Mouse (Mus musculus) midbrain, embryonic 11.5 days (tissue): Measurements from ENCODE around the gene Snx1. TPM values are rescaled to one million over a fixed set of nuclear protein-coding genes. Genes with fewer than 3 reads are reported as not detected.
A peak's percentile ranks its signal among the peaks of the same experiment; 100 is the strongest.

Experiments
- ATAC-seq: fragments of 200-750 bp; cut with Nextera tagmentation; 2 replicates; pipeline ENCODE4 v1.8.0; 2017; ENCODE audit warnings: moderate TSS enrichment, moderate library complexity; ENCODE audit not compliant: low FRiP score
- DNase-seq: peaks from one replicate; pipeline ENCODE4 v3.0.0; 2015; ENCODE audit warnings: low spot score; ENCODE audit errors: missing footprints
- H3K27ac ChIP-seq: fragments of 300-500 bp; sonication (generic); 2 replicates; pipeline ENCODE4 v1.5.1; 2014; ENCODE audit warnings: low read depth, low read length
- H3K27me3 ChIP-seq: fragments of 300-500 bp; sonication (generic); 2 replicates; pipeline ENCODE4 v1.6.1; 2014; ENCODE audit warnings: mild to moderate bottlenecking, low read length, moderate library complexity, mixed read lengths; ENCODE audit not compliant: control insufficient read depth, insufficient read depth
- H3K36me3 ChIP-seq: fragments of 300-500 bp; sonication (generic); 2 replicates; pipeline ENCODE4 v1.6.1; 2014; ENCODE audit warnings: mild to moderate bottlenecking, low read length, moderate library complexity, mixed read lengths; ENCODE audit not compliant: control insufficient read depth, insufficient read depth
- H3K4me1 ChIP-seq: fragments of 300-500 bp; sonication (generic); 2 replicates; pipeline ENCODE4 v1.6.1; 2014; ENCODE audit warnings: low read length; ENCODE audit not compliant: control insufficient read depth, insufficient read depth
- H3K4me2 ChIP-seq: fragments of 300-500 bp; sonication (generic); 2 replicates; pipeline ENCODE4 v1.6.1; 2014; ENCODE audit warnings: mild to moderate bottlenecking, moderate library complexity
- H3K4me3 ChIP-seq: fragments of 300-500 bp; sonication (generic); 2 replicates; pipeline ENCODE4 v1.5.1; 2014; ENCODE audit warnings: low read depth, low read length
- H3K9ac ChIP-seq: fragments of 300-500 bp; sonication (generic); 2 replicates; pipeline ENCODE4 v1.6.1; 2014; ENCODE audit warnings: low read length
- H3K9me3 ChIP-seq: fragments of 300-500 bp; sonication (generic); 2 replicates; pipeline ENCODE4 v1.6.1; 2016; ENCODE audit warnings: low read length; ENCODE audit not compliant: control insufficient read depth
- WGBS: fragments of 180-500 bp; shearing (Covaris S2); extraction: QIAGEN DNeasy Blood & Tissue Kit; methylation state at CpG from one replicate; pipeline ENCODE4 v1.1.7; 2014; 5-methylcytosine and 5-hydroxymethylcytosine counted together
- polyA plus RNA-seq: library from polyadenylated mRNA; unstranded; fragments of >200 nt; fragmentation: Nextera tagmentation; extraction: Ambion mirVana; gene quantifications from 2 replicates; pipeline ENCODE4 v1.2.1, GENCODE M21; 2014

The Snx1 gene
- polyA plus RNA-seq, 1 experiment from 2014 or later = 147 TPM

DNA sequence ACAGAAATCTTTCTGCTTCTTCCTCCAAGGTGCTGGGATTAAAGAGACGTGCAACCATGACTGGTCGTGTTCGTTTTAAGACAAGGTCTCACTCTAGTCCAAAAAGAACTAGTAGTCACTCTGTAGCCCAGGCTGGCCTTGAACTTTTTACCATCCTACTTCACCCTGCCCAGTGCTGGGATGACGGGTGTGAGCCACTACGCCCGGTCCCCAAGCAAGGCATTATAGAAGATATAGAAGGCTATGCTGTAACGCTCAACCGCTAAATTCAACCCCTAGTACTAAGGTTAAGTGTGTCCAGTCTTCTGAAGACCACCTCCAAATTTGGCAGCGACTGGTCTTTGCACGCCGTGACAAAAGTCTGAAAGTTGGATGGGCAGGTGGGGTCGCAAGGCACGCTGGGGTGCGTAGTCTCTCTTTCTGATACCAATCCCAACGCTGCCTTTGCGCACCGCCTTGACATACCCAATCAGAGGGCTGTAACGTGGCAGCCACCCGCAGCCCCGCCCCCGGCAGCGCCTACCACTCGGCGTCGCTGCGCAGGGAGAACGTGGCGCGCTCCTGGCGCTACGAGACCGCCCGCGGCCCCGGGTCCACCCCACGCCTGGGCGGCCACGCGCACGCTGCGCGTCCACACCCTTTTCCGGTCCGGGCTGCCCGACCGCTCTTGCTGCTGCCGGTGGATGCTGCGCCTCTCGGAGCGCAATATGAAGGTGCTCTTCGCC lies 66.6 kb downstream of the Snx1 start, which contains the start of gene Ppib:
TSS of gene Ppib (plus strand) at position 640 of the 725 bp plus-strand sequence.
- peaks cover 10% of the 10 kb centered on the region for H3K4me1 ChIP-seq
- ATAC-seq = peak; percentile 98

DNA sequence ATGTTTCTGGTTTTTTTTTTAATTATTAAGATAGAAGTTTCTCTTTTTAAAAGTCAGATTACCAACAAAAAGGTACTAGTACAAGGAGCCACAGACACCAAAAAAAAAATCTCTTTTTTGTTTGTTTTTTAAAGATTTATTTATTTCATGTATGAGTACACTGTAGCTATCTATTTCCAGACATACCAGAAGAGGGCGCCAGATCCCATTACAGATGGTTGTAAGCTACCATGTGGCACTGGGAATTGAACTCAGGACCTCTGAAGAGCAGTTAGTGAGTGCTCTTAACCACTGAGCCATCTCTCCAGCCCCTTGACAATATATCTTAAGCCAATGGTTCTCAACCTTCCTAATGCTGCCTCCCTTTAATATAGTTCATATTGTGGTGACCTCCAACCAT lies 72.8 kb downstream of the Snx1 start:
- no peak for DNase-seq
- Histone ChIP-seq H3K4me1 (no peaks in the 10 kb centered on the region), H3K9me3 (no peaks in the 10 kb centered on the region; the same call in 1 of the 2 replicates), H3K27ac (no peak overlapping the region), H3K9ac (no peak overlapping the region), H3K4me2 (no peak overlapping the region), H3K36me3 (no peaks in the 10 kb centered on the region), H3K4me3 (no peak overlapping the region), H3K27me3 (no peaks in the 10 kb centered on the region)
- WGBS = 37% methylated on average over 1 of the region's 1 CpGs
- ATAC-seq = no peak

More for the DNA sequence above, 66.6 kb downstream of the Snx1 start, which contains the start of gene Ppib:
- H3K4me3 ChIP-seq = peak within 1 kb of the TSS; percentile 86
- peak within 1 kb of the TSS; percentile 63; the same call in 1 of the 2 replicates for H3K27ac ChIP-seq
- H3K9ac ChIP-seq = peak within 1 kb of the TSS; percentile 94
- no peaks in the 10 kb centered on the region for H3K27me3 ChIP-seq
- H3K9me3 ChIP-seq = no peaks in the 10 kb centered on the region
- peak; percentile 100 for DNase-seq
- H3K36me3 ChIP-seq = peaks cover 20% of the 10 kb centered on the region
- H3K4me2 ChIP-seq = peak within 1 kb of the TSS; percentile 63
- WGBS = under 1% methylated on average over 51 of the region's 51 CpGs

DNA sequence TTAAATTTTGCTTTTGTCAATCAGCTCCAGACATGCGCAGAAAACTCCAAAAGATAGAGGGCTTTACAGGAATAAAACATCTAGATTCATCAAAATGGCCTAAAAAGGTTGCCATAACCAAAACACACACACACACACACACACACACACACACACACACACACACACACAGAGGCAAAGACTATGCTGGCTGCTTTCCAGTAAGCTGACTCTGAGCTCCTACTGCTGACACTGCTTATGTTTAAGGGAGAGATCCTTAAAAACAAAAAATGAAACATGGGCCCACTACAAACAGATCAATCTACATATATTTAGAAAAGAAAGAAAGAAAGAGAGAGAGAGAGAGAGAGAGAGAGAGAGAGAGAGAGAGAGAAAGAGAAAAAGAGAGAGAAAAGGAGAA lies 73.7 kb downstream of the Snx1 start:
- Histone ChIP-seq H3K36me3 (no peaks in the 10 kb centered on the region), H3K27ac (no peak overlapping the region), H3K9me3 (no peaks in the 10 kb centered on the region; the same call in 1 of the 2 replicates), H3K4me3 (no peak overlapping the region), H3K27me3 (no peaks in the 10 kb centered on the region), H3K4me2 (no peak overlapping the region), H3K4me1 (no peaks in the 10 kb centered on the region), H3K9ac (no peak overlapping the region)
- no peak for DNase-seq
- 86% methylated on average over 1 of the region's 1 CpGs for WGBS
- ATAC-seq = no peak

DNA sequence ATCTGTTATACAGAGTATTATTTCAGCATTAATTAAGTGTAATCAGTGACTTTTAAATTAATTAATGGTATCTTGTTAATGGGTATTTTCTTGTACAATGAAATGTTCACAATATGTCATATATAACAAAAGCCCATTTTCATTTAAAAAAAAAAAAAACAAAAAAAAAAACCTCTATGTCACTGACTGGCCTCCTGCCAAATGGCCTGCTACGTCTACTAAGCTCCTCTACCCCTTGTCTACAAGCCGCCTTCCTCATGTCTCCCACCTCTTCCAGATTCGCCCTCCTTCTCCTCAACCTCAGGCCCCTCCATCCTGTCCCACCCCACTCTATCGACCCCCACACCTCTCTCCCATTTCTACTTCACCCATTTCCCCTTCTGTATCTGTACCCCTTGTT lies 74.9 kb downstream of the Snx1 start:
- H3K4me2 ChIP-seq = no peak overlapping the region
- no peaks in the 10 kb centered on the region; the same call in 1 of the 2 replicates for H3K9me3 ChIP-seq
- no peak for DNase-seq
- H3K27ac ChIP-seq = no peak overlapping the region
- no peaks in the 10 kb centered on the region for H3K36me3 ChIP-seq
- no peaks in the 10 kb centered on the region for H3K27me3 ChIP-seq
- no peak overlapping the region for H3K9ac ChIP-seq
- H3K4me3 ChIP-seq = no peak overlapping the region
- ATAC-seq = no peak
- 82% methylated on average over 4 of the region's 4 CpGs for WGBS
- no peaks in the 10 kb centered on the region for H3K4me1 ChIP-seq

DNA sequence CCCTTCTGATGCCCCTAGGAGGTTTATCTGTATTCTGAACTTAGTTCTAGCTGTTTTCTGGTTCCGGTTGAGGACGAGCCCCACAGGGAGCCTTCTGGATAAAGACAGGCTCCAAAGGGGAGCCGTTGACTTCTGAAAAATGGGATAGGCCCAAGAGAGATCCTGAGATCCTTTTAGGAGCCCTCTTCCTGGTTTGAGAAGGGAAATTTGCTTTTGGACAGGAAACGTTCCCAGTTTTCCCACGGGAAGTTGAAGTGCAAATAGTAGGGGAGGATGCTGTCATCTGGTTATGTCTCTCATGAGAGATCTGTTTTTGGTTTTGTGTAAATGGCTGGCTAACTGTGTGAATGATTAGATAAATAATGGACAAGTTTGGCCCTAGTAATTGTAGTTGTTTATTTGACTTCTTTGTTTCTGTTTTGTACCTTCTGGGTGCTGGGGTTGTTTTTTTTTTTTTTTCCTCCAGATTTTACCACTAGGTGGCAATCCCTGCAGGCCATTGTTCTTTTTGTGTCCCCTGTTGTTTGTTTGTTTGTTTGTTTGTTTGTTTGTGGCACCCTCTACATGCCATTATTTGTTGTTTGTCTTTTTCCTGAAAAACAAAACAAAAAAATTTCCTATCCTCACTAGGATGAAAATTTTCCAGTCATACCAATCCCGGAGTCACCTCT lies 76.3 kb downstream of the Snx1 start:
- 66% methylated on average over 6 of the region's 6 CpGs for WGBS
- DNase-seq = no peak

DNA sequence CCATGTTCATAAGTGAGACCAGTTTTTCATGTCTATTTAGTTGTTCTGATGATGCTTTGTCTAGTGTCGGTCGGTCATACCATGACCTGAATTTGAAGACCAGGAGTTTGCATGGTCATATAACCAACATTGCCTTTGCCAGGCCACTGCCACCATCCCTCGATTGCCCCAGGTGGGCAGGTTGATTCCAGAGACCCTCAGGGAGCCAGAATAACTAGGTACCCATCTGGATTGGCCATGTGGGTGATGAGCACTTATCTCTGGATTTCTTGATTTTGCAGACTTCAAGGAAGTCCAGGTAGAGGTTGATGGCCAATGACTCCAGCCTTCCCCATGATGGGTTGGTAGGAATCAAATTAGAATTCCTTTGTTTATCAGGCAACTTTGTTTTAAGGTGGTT lies 83.1 kb downstream of the Snx1 start:
- DNase-seq = no peak
- 94% methylated on average over 3 of the region's 3 CpGs for WGBS
- Histone ChIP-seq H3K4me3 (no peak overlapping the region), H3K27me3 (no peaks in the 10 kb centered on the region), H3K27ac (no peak overlapping the region), H3K9me3 (no peaks in the 10 kb centered on the region), H3K9ac (no peak overlapping the region), H3K4me1 (no peaks in the 10 kb centered on the region), H3K4me2 (no peak overlapping the region), H3K36me3 (no peaks in the 10 kb centered on the region)
- ATAC-seq = no peak

More for the DNA sequence above, 76.3 kb downstream of the Snx1 start:
- Histone ChIP-seq H3K4me3 (no peak overlapping the region), H3K9ac (no peak overlapping the region), H3K4me2 (no peak overlapping the region), H3K4me1 (no peaks in the 10 kb centered on the region), H3K27ac (no peak overlapping the region), H3K36me3 (no peaks in the 10 kb centered on the region), H3K9me3 (no peaks in the 10 kb centered on the region; the same call in 1 of the 2 replicates), H3K27me3 (no peaks in the 10 kb centered on the region)
- ATAC-seq = no peak

DNA sequence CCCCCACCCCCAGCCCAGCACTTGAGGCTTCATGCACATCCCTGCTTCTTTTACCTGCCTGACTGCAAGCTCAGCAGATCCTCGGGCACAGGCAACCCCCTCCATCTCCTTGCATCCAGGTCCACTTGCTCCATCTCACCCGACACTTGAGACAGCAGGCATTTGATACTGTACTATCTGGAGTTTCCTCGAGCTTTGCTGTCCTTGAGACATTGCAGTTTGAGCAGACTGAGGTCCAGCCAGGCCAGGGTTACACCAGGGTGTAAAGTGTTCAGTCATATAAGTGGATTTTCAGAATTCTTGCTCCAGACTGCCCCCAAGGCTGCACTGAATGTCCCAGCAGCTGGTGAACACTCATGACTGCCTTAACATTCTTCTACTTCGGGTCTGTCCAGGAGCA lies 84.1 kb downstream of the Snx1 start:
- no peaks in the 10 kb centered on the region for H3K4me1 ChIP-seq
- H3K9ac ChIP-seq = no peak overlapping the region
- H3K27me3 ChIP-seq = no peaks in the 10 kb centered on the region
- no peaks in the 10 kb centered on the region for H3K36me3 ChIP-seq
- no peak overlapping the region for H3K4me2 ChIP-seq
- no peak overlapping the region for H3K4me3 ChIP-seq
- H3K9me3 ChIP-seq = no peaks in the 10 kb centered on the region
- H3K27ac ChIP-seq = no peak overlapping the region
- ATAC-seq (no peak), DNase-seq (no peak)
- WGBS = 86% methylated on average over 4 of the region's 4 CpGs

DNA sequence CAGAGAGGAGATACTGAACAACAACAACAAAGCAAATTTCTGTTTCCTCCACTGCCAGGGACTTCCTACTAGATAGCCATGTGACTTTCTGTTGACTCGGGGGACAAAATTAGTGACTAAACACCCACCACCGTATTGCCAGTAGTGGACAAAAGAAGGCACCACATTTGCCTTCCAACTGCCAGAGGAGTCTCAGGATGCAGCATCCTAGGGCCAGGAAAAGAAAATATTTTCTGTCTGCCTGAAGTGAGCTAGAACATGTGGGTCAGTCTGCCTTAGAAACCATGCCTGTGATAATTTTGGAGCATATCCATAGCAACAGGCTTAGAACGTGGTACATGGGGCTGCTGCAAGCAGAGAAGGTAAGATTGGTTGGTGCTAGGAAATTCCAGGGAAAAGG lies 85.6 kb downstream of the Snx1 start:
- Histone ChIP-seq H3K4me2 (no peak overlapping the region), H3K9ac (no peak overlapping the region), H3K36me3 (no peaks in the 10 kb centered on the region), H3K9me3 (no peaks in the 10 kb centered on the region), H3K4me3 (no peak overlapping the region), H3K27ac (no peak overlapping the region), H3K27me3 (no peaks in the 10 kb centered on the region), H3K4me1 (no peaks in the 10 kb centered on the region)
- 86% methylated on average over 3 of the region's 3 CpGs for WGBS
- no peak for DNase-seq
- no peak for ATAC-seq

DNA sequence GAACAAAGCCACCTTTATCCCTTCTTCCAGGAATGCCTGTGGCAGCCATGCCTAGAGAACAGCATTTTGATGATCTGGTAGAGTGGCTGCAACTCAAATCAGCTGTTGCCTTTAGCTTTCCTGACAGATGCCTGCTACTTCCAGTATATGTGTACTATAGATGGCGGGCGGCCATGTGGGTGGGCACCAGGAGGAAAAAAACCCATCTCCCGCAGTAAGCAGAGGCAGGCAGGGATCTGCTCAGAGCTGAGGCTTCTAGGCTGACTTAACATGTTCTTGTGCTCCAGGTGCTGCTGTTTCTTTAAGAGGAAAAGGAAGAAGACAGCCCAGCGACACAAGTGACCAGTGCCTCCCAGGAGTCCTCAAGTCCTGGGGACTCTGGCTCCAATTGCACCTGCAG lies 87.1 kb downstream of the Snx1 start:
- WGBS = 81% methylated on average over 4 of the region's 4 CpGs
- Histone ChIP-seq H3K4me1 (no peaks in the 10 kb centered on the region), H3K4me3 (no peak overlapping the region), H3K27ac (no peak overlapping the region), H3K9me3 (no peaks in the 10 kb centered on the region), H3K36me3 (no peaks in the 10 kb centered on the region), H3K27me3 (no peaks in the 10 kb centered on the region), H3K4me2 (no peak overlapping the region), H3K9ac (no peak overlapping the region)
- DNase-seq (no peak), ATAC-seq (no peak)
